Mouse (Mus musculus) 416B (cell line): Measurements from ENCODE around the gene Kpna3.

Experiments used
- DNase-seq: peaks from one replicate; pipeline ENCODE4 v3.0.0; 2011; ENCODE audit warnings: low read depth

Gene Kpna3

DNA sequence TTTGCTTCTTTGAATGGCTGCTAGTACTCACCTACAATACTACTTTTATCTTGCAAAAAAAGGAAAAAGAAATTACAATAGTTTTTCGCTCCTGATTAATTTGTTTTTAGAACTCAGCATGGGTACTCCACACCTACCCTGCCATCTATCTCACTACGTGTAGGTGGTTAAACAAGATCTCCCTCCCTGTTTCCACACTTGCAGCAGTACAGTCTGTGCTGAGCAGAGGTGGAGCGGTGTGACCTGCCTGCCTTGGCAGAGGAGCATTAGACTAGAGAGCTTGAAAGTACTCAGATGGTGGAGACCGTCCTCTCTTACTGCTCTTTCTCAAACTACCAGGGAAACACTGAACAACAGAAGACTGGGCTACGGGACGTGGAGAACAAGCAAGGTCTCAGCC, 44.9 kb downstream of the Kpna3 start:
- DNase-seq, result no peak

DNA sequence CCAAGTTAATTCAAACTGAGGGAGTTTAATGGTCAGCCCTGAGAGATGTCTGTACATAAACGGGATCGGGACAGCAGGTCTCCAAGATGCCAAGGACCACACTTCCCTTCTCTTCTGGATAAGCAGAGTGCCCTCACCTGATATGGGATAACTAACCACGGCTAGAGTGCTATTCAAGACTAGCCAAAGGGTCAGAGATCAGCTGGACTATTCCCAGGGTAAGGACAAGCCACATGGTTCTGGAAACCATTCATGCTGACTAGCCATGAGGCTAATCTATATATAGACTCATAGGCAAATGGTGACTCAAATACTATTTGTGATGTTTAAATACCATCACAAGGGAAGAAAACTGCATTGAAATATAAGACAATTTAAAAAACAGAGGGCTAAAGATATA, 49.1 kb downstream of the Kpna3 start:
- DNase-seq, result no peak

DNA sequence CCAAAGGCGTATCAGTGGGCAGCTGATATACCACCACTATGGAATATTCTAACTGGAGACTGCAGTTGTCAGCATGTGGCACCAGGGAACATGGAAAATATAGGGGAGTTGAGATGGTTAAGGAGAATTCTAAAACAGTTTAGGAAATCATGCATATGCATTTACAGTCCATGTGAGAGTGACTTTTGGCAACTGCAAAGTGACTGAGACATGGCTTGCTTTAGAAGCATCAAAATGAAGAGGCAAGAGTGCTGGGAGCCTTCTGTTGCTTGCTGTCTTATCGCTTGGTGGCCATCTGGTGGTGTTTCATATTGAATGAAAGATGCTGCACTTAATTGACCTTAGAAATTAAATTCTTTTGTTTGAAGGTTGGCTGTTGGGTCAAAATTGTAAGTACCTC, 72.4 kb downstream of the Kpna3 start:
- DNase-seq, result no peak

DNA sequence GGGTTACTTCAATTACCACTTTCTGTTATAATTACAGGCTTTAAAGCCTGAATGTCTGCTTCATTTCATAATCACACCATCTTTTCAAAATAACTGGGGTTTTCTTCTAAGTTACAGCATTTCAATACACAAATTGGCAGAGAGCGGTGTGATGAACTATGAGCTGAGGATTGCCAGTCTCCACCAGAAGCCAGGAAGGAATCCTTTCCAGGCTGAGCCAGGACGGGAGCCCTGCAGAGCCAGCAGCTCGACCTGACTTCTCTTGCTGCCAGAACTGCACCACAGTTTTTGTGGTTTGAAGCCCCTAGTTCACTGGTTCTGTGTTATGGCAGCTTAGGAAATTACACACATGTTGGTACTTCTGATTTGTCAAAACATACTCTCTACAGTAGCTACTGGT, 75.0 kb downstream of the Kpna3 start:
- no peak for DNase-seq

DNA sequence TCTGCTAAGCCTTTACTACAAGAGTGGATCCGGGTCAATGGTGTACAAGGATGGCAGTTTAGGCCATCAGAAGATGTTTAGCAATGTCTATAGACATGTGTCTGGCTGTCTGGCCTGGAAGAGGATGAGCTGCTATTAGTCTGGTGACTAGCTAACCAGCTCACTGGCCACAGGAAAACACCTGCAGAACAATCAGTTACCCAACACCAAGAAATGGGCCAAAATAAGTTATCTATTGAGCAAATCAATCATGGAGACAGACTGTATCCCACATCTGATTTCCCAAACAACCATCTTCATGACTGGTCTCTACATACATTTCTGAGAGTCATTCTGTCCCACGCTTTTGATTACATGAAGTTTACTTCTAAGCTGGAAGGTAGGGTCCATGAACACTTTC, 75.9 kb downstream of the Kpna3 start:
- no peak for DNase-seq

DNA sequence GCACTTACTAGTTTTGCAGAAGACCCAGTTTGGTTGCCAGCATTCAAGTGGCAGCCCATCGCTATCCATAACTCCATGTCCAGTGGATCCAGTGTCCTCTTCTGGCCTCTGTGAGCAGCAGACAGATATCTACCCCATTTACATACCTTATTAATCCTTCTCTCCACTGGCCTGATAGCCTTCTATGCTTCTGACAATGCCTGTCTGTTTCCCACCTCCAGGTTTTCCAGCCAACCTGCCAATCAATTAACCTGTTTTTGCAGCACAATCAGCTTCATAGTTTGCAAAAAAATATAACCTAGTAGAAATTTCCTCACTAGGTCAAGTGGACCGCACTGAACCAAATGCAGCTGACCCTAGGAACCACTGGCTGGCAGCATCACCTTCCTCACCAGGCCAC, 77.4 kb downstream of the Kpna3 start:
- DNase-seq, result no peak

DNA sequence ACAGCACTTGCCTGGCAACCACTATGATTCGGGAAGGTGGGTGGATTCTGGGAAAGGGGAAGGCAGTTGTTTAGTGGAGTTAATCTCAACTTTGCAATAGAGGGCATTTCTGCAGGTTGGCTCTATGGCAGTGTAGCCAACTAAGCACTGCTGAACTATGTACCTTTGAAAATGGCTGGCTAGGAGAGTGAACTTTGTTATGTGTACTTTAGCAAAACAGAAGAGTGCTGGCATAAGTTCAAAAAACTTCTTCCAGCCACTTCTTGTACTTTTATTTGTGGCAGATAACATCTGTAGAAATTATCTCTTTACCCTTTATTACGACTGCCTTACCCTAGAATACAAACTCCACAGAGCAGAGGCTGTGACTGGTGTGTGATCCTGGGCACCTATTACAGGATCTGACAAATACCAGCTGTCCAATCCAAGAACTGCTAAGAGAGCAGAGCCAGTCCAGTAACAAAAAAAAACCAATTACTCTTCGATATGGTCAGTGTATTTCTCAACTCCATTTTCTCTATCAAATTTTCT, 78.6 kb downstream of the Kpna3 start:
- DNase-seq, result no peak

DNA sequence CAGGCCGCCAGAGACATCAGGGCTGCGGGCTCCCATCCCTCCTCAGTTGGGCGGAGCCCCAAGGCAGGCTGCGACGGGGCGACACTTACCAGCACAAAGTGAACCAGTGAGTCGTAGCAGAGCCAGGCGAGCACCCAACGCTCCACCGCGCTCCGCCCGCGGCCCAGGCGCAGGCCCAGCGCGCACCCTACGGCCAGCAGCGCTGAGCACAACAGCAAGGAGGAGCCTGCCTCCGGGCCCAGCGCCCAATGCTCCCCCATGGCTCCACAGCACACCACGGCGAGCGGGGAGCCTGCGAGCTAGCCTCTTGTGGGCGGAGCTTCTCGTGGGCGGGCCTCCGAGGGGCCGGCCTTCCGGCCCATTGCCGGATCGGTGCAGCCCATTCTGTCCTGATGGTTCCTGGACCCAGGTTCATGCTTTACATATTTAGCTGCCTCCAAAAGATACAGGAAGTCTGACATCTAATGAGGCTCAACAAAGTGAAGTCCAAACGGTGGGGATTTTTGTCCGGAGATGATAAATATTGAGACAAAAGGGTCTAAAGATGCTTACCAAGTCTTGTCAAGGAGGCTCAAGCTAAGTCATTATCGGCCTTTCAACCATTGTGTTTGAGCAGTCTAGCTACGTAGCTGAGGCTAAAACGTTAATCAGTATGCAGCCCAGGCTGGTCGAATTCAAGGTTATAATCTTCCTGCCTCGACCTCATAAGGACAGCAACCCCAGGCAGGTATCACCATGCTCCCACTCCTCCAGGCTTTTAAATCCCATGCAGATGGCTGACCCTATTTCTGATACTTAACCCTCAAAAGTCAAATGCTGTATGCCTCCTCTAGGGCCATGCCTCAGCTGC, 79.3 kb downstream of the Kpna3 start, which contains the start of gene Ebpl:
TSS of gene Ebpl (minus strand) at position 309 of the 850 bp plus-strand sequence.
- peak; percentile 85 for DNase-seq

DNA sequence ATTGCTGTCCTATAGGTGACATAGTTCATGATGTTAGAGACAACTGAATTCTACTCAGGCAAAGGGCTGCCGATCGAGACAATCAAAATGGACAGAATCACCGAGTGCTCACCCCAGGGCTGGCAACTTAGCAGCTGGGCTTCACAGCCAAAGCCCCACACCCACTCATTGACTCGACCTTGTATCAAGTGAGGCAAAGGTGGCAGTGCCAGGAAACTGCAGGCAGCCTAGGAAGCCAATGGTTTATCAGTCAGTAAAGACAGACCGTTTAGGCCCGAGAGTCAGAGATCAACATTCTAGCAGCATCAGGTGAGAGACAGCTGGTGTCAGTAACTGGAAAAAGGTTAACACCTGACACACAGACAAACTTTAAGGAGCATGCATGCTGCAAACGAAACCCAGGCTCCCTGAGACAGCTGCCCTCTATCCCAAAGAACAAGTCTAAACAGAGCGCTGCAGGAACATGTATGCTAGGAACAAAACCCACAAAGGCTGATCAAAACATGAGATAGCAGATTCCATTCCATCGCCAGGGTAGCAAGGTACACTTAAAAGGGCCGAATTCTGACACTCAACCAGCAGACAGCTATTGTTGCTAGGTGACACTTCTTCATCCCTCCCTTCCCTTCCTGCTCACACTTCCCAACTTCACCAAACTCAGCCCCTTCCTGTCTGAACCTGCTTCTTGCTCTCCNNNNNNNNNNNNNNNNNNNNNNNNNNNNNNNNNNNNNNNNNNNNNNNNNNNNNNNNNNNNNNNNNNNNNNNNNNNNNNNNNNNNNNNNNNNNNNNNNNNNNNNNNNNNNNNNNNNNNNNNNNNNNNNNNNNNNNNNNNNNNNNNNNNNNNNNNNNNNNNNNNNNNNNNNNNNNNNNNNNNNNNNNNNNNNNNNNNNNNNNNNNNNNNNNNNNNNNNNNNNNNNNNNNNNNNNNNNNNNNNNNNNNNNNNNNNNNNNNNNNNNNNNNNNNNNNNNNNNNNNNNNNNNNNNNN, 85.1 kb downstream of the Kpna3 start:
- no peak for DNase-seq

DNA sequence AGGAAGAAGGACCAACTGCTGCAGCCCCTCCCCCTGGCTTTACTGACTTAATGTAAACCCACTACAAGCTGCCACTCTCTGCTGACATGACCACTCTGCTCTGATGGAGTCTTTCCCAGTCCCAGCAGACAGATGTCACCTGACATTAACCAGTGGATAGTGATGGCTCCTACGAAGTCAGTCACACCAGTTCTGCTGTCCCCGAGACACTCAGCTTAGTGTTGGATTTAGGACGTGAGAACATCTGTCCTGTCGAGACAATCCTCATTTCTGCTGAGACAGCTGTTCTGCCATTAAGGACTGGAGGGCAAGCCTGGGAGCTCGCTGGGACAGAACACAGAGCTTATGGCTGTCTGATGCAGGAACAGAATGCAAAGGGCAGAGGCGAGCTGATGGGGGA, 88.9 kb downstream of the Kpna3 start:
- DNase-seq, result no peak

DNA sequence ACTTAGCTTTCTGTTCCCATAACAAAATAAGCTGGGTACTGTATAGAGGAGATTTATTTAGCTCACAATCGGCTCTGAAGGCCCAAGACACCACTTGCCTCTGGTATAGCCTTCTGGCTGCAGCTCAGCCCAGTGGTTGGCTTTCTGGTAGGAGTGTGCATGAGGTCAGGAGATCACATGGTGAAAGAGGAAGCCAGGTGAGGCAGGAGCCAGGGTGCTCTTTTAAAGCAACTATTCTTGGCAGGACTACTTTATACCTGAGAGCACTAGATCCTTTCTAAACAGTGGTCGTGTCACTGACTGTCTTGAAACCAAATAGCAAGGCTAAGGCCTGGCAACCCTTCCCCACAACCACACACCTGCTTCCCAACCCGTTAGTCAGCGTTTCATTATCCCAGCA, 89.8 kb downstream of the Kpna3 start:
- no peak for DNase-seq

DNA sequence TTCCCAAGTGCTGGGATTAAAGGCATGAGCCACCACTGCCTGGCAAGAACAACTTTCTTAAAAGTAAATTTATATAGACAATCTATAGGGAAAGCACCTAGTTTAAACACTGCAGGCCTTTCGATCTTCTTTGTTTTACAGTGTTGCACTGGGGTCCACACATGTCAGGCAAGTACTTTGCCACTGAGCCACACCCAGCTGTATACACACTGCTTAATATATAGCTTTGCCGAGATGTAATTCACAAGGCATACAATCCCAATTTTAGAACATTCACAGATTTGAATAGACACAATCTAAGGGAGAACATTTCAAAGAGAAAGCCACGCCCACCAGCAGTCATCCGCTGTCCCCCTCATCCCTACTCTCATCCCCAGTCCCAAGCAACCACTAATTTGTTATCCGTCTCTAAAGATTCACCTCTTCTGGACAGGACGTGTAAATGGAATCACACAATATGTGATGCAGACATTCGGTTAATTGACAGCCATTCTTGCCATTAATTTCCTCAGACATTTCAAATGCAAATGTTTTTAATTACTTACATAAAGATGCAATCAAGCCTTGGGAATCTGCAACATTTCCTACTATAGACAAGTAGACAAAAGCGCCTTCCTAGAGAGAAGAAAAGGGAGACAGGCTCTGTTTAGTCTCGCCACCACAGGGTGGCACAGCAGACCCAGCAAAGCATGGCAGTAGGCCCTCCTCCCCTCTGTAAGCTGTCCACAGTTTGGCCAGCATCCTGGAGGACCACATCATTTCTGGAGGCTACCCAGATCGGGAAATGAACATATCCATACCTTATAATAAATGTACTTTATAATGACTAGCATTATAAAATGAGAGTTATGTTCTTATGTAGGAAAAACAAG, 92.6 kb downstream of the Kpna3 start:
- DNase-seq, result peak; percentile 47

DNA sequence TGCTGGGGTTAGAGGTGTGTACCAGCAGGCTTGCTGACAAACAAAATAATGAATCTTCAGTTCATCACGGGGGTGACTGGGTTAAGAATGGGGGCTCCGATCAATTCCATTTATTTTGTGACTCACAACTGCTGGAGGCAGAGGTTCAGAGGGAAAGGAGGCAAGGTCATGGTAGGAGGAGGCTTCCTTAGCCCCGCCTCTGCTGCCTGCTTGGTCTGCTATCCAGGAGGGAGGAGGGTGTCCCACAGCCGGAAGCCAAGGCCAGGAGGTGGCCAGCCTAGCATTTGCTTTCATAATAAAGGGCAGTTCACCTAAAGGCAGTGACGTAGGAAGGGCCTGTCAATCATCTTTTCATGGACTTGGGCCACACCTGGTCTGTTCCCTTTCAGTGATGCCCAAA, 95.1 kb downstream of the Kpna3 start:
- peak; percentile 40 for DNase-seq

DNA sequence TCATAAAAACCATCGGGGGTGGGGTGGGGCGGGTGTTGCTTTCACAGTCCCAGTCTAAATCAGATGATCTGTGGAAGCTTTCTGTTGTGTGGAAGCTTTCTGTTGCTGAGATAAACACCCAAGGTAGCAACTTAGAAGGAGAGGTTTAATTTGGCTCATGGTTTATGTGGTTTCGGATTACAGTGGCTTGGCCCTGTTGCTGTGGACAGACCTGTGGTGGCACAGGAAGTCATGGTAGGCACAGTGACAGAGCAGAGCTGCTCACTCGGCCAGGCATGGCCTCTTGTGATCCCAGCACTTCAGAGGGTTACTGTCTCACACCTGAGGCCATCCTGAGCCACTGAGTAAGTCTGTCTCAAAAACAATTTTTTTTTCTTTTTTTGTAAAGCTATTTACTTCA, 100.3 kb downstream of the Kpna3 start:
- DNase-seq, result peak; percentile 77

DNA sequence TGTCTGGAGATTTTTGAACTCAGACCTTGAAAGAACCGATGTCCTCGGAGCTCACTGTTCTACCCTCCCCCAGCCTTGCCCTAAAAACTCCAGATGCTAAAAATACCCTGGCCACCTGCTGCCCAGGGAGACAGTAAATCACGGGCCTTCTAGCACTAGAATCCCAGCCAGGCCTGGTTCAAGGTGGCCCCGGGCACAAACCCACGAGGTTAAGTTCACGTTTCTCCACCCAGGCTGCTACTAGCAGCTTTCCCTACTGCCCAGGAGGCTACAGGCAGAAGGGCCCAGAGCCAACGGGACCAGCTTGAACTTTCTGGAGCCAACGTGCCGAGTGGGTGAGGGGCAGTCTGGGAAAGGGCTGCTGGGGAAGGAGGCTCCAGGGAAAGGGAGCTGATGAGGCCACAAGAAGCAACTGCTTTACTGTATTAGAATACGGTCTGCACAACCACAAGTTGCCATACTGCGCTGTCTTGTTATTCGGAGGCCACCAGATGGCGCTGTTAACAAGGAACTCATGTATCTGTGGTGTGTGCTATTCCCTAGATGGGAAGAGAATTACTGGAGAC, 108.6 kb downstream of the Kpna3 start:
- DNase-seq, result peak; percentile 89

DNA sequence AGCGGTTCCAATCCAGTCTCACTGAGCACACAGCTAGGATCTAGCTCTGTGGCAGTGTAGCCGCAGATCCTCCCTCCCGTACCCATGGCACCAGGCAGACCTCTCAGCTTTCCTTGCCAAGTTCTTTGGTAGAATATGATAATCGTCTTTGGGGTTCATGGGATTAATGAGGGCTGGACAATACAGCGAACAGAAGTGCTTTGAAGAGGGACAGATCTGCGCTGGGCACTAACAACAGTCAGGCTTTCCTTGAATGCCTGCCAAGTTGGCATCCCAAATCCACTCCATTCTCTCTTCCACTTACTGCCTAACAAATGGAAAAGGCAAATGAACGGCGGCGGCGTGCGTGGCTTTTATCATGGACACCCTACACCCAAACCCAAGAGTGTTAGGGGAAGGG, 109.1 kb downstream of the Kpna3 start:
- no peak for DNase-seq

DNA sequence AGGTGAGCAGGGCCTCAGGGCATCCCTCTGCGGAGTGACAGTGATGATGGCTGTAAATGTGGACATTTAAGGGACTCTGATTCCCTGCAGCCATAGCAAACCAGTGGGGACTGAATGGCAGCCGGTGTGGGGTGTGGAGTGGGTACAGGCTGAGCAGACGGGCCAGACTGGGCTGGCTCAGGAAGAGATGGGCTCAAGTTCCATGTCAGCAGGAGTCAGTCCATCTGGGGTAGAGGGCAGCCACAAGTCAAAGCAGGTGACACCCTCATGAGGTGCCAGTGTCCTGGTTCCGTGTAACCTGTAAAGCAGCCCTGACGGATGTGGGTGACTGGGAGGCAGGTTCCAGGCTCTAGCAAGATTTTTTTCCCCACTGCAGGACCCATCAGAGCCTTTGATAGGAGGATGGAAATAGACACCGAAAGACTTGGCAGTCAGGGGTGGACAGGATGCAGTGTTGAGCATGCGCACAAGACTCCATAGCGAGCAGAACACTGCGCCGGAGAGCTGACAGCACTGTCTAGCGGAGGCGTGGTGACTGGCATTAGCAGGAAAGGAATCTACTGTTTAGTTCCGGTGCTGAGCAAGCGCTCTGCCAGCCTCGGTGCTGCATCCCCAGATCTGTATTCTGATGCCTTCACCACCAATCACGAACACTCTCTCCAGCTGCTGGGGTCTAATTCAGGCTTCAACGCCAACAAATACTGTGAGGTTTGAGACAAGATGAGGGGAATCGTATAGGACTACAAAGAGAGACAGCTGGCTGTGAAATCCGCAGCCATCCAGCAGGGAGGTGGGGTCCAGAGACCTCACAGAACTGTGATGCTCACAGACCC, 111.8 kb downstream of the Kpna3 start:
- DNase-seq, result no peak

DNA sequence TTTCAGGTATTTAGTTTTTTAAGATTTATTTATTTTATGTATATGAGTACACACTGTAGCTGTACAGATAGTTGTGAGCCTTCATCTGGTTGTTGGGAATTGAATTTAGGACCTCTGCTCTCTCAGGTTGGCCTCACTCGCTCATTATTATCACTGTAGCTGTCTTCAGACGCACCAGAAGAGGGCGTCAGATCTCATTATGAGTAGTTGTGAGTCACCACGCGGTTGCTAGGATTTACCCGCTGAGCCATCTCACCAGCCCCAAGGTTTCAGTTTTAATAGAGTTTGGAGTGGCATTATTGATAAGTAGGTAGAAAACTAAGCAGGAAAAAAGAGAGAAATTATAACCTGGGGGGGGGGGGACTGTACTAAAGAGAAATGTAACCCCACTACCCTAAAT, 112.7 kb downstream of the Kpna3 start:
- peak; percentile 75 for DNase-seq

DNA sequence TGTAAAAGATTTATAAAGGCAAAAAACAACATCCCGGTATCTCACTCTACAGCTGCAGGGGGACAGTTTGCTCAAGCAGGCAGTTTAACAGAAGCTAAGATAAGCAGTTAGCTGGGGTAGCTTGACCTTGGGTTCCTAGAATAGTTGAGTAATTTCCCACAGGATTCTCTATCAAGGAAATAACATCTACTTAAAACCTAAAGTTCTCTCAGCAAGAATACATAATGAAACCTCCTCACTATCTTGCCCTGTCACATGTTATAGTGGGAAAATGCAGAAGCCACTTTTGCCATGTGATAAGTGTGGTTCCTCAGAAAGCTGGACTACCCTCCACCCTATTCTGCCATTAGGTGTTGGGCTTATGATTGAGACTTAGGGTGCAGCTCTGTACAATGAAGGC, 116.9 kb downstream of the Kpna3 start:
- DNase-seq, result peak; percentile 48

DNA sequence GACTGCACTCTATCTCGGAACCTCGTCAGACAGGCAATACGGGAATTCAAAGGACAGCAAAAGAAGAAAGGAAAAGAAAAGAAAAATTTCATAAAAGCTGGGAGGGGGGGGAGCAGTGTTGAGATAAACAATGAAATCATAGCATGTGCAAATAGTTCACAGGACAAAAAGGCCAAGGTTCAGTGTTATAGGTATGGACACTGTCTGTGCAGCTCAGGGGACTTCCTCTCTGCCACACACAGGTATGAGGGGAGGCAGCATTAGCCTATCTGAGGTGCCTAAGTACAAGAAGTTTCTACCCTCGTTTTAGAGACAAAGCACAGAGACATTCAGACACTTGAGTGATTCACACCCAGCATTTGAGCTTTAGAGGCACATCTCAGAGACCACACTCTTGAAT, 118.5 kb downstream of the Kpna3 start:
- no peak for DNase-seq
